Mouse (Mus musculus): ENCODE measurements at regions not wholly inside any gene's neighbourhood (a gene's known extent, or its start where the extent isn't known, plus 50 kb on each side); places are given as distances from the start of the nearest gene placed in this dataset.

DNA sequence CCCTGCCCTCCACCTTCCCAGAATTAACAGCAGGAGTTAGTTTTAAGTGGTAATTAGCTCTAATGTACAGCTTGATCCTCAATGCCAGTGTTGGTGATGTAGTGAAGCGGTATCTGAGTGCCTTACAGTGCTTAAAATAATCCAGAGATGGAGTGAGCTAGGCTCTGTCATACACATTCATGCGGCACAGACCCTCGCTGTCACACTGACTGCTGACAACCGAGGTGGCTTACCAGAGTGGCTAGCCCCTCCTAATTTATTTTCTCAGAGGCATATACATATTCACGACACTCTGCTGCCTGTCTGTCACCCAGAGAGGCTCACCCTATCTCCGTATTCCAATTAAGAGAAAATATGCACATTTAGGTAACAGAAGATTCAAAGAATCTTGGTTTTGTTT, 327.2 kb upstream of the Sox11 start:
- no peak for TF ChIP-seq CTCF (IDR thresholded peaks at IDR 0.05; ENCODE audit: control insufficient read depth, insufficient read depth, insufficient replicate concordance, low read depth, low read length)
- no peak for TF ChIP-seq POLR2A (IDR thresholded peaks at IDR 0.05; ENCODE audit: control insufficient read depth, low read depth, low read length)

All from testis, adult 2 months (tissue).